Mouse (Mus musculus): ENCODE results near the gene Sec13.
"Not testable (repeated sequence)": the region's sequence is repeated elsewhere in the genome, so short reads cannot be mapped to it uniquely, and the experiment has no call there.

Sec13 gene

GRCm38 (mm10) chr6:113740236-113741217 is at the start of gene Sec13:
Gene Sec13 (minus strand): TSS chr6:113740743.
- DNase-seq (ENCODE audit: extremely low spot score): peak; percentile 92

GRCm38 (mm10) chr6:113787459-113787968 is 47.0 kb upstream of the Sec13 start:
- DNase-seq (ENCODE audit: extremely low spot score): no peak

- DNase-seq (ENCODE audit: extremely low spot score): no peak
Measured at GRCm38 (mm10) chr6:113785658-113786057, 45.1 kb upstream of the Sec13 start.

GRCm38 (mm10) chr6:113778229-113778753 is 37.7 kb upstream of the Sec13 start:
- DNase-seq (ENCODE audit: extremely low spot score): no peak

- DNase-seq (ENCODE audit: extremely low spot score): no peak
Measured at GRCm38 (mm10) chr6:113768804-113769203, 28.3 kb upstream of the Sec13 start.

GRCm38 (mm10) chr6:113761644-113762043 is 21.1 kb upstream of the Sec13 start:
- DNase-seq (ENCODE audit: extremely low spot score): peak; percentile 74

GRCm38 (mm10) chr6:113749119-113749685 is 8.7 kb upstream of the Sec13 start:
- DNase-seq (ENCODE audit: extremely low spot score): peak; percentile 5

GRCm38 (mm10) chr6:113748351-113748750 is 7.8 kb upstream of the Sec13 start:
- DNase-seq (ENCODE audit: extremely low spot score): peak; percentile 25

GRCm38 (mm10) chr6:113747284-113747683 is 6.7 kb upstream of the Sec13 start:
- DNase-seq (ENCODE audit: extremely low spot score): no peak

- no peak for DNase-seq (ENCODE audit: extremely low spot score)
Measured at GRCm38 (mm10) chr6:113745117-113745516, 4.6 kb upstream of the Sec13 start.

GRCm38 (mm10) chr6:113743111-113743510 is 2.6 kb upstream of the Sec13 start:
- no peak for DNase-seq (ENCODE audit: extremely low spot score)

- DNase-seq (ENCODE audit: extremely low spot score): no peak
Measured at GRCm38 (mm10) chr6:113742321-113742720, 1.8 kb upstream of the Sec13 start.

GRCm38 (mm10) chr6:113741425-113741824 is 882 bp upstream of the Sec13 start:
- no peak for DNase-seq (ENCODE audit: extremely low spot score)

- DNase-seq (ENCODE audit: extremely low spot score): no peak
Measured at GRCm38 (mm10) chr6:113737318-113738046, 3.1 kb downstream of the Sec13 start.

GRCm38 (mm10) chr6:113731296-113731695 is 9.2 kb downstream of the Sec13 start:
- DNase-seq (ENCODE audit: extremely low spot score): no peak

- no peak for DNase-seq (ENCODE audit: extremely low spot score)
Measured at GRCm38 (mm10) chr6:113728181-113728580, 12.4 kb downstream of the Sec13 start.

GRCm38 (mm10) chr6:113721061-113721460 is 19.5 kb downstream of the Sec13 start:
- DNase-seq (ENCODE audit: extremely low spot score): no peak

GRCm38 (mm10) chr6:113719878-113720277 is 20.7 kb downstream of the Sec13 start, which contains the start of gene Ghrl:
Gene Ghrl (minus strand): TSS chr6:113719880.
- no peak for DNase-seq (ENCODE audit: extremely low spot score)

GRCm38 (mm10) chr6:113717541-113717940 is 23.0 kb downstream of the Sec13 start:
- no peak for DNase-seq (ENCODE audit: extremely low spot score)

- DNase-seq (ENCODE audit: extremely low spot score): no peak
Measured at GRCm38 (mm10) chr6:113714797-113715196, 25.7 kb downstream of the Sec13 start.

- no peak for DNase-seq (ENCODE audit: extremely low spot score)
Measured at GRCm38 (mm10) chr6:113714276-113714675, 26.3 kb downstream of the Sec13 start.

- not testable (repeated sequence) for DNase-seq (ENCODE audit: extremely low spot score)
Measured at GRCm38 (mm10) chr6:113713389-113713788, 27.2 kb downstream of the Sec13 start.

Measured in embryo, embryonic 9.5 days (tissue).